In the genomic region with DNA sequence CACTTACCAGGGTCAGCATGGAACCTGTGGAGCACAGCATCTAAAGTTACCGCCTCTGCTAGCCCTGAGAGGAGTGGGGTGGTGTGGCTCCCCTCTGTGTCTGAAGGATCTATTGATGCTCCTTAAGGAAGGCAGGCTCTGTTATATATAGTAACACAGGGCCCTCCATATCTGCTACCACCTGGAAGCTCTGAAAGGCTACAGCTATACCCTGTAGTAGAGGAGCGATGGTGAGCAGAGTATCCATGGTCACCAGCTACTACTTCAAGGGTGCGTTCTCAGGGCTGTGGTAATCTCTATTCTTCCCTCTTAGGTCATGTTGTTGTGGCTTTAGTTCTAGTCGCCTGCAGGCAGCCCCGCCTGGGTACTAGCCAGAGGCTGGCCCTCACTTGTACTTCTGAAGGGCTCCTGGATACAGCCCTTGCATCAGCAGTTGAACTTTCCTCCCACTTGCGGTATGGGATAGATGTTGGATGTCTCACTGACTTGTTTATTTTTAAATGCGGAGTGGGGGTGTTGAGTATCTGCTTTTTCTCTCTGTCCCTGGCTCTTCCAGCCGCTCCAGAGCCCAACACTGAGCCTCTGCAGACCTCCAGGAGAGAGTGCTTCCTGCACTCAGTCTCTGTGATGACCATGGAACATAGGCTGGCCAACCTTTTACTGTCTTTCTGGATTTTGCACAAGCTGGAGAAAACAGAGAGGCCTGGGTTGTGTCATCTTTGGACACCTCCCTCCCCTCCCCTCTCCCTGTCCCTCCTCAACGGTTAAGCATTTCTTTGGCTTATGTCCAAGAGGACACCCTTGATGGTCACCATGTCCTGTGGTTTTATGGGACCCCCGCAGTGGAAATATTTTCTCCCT, we compare ENCODE assay signal across 19 mouse cellular contexts.
DNase-seq lines count a peak whose midpoint lies in the region; ATAC-seq lines count a peak whose summit lies in the region.
"Had no signal": no experiment of that assay in that cellular context is flagged by ENCODE, and none has a peak within 500 bp of the region (broad histone marks: within the 10 kb centered on the region; RNA-seq: fewer than 3 reads in every experiment).

No protein-coding gene starts in this region.

- no peaks in the 10 kb centered on the region for H3K9me3 ChIP-seq in embryonic facial prominence, embryonic 11.5 days (replicated peaks; ENCODE audit: control insufficient read depth, low read length)
- no peaks in the 10 kb centered on the region for H3K9me3 ChIP-seq in embryonic facial prominence, embryonic 10.5 days
- H3K9me3 ChIP-seq in neural tube, embryonic 14.5 days (ENCODE audit: control insufficient read depth, low read length): no peaks in the 10 kb centered on the region
- no peaks in the 10 kb centered on the region for H3K9me3 ChIP-seq in neural tube, embryonic 15.5 days (replicated peaks)
- H3K9me3 ChIP-seq: forebrain, embryonic 15.5 days had no signal

- ATAC-seq in embryonic facial prominence, embryonic 11.5 days (replicated peaks; ENCODE audit: insufficient number of reproducible peaks, low FRiP score, low TSS enrichment, low read depth): 0 out of 2 replicates have a peak, but pooled peaks have one; percentile 52
- ATAC-seq in neural tube, embryonic 14.5 days (ENCODE audit: low read depth): peak; percentile 28; the same call in 1 of the 2 replicates
- no peak for ATAC-seq in neural tube, embryonic 15.5 days (ENCODE audit: low FRiP score)
- ATAC-seq: CD4-positive, CD25-positive, alpha-beta regulatory T cell, adult 4 months; forebrain, embryonic 15.5 days; midbrain, embryonic 16.5 days had no signal

- H3K4me2 ChIP-seq in embryonic facial prominence, embryonic 11.5 days (ENCODE audit: low read depth, low read length): no peak overlapping the region
- no peak overlapping the region for H3K4me2 ChIP-seq in neural tube, embryonic 14.5 days (ENCODE audit: low read depth, low read length)
- no peak overlapping the region for H3K4me2 ChIP-seq in neural tube, embryonic 15.5 days
- H3K4me2 ChIP-seq: forebrain, embryonic 15.5 days; heart, embryonic 13.5 days; limb, embryonic 13.5 days had no signal

- H3K27ac ChIP-seq in embryonic facial prominence, embryonic 11.5 days (replicated peaks; ENCODE audit: low read depth, low read length): no peak overlapping the region
- no peak overlapping the region for H3K27ac ChIP-seq in embryonic facial prominence, embryonic 10.5 days (replicated peaks)
- H3K27ac ChIP-seq in neural tube, embryonic 14.5 days (ENCODE audit: low read depth, low read length): no peak overlapping the region
- H3K27ac ChIP-seq in neural tube, embryonic 15.5 days (replicated peaks): no peak overlapping the region
- H3K27ac ChIP-seq: forebrain, embryonic 15.5 days; heart, embryonic 13.5 days; limb, embryonic 13.5 days; liver, embryonic 14.5 days had no signal

- no peaks in the 10 kb centered on the region for H3K4me1 ChIP-seq in embryonic facial prominence, embryonic 11.5 days (ENCODE audit: control insufficient read depth, insufficient read depth, low read length)
- H3K4me1 ChIP-seq in embryonic facial prominence, embryonic 10.5 days: peaks cover 4% of the 10 kb centered on the region; the same call in 1 of the 2 replicates
- H3K4me1 ChIP-seq in neural tube, embryonic 14.5 days (ENCODE audit: control insufficient read depth, insufficient read depth, low read length): no peaks in the 10 kb centered on the region
- 0 out of 2 replicates have a peak, but pooled peaks cover 3% of the 10 kb centered on the region for H3K4me1 ChIP-seq in neural tube, embryonic 15.5 days
- H3K4me1 ChIP-seq: forebrain, embryonic 15.5 days had no signal

- DNase-seq in embryonic facial prominence, embryonic 11.5 days (ENCODE audit: low spot score): peak; percentile 9
- no peak for DNase-seq in embryonic facial prominence, embryonic 10.5 days (ENCODE audit: low spot score)
- DNase-seq in ovary, postnatal 10 days (ENCODE audit: low spot score): peak; percentile 15
- no peak for DNase-seq in adrenal gland, postnatal 4 days (ENCODE audit: low spot score in 2 of 2)
- no peak for DNase-seq in left cerebral cortex, adult 8-10 months (ENCODE audit: low spot score in 2 of 2)
- DNase-seq in embryo, embryonic 10.5 days (ENCODE audit: low spot score): no peak
- DNase-seq: adrenal gland, adult 2 months; cerebellum, postnatal 10 days; layer of hippocampus, adult 9-11 months; right cerebral cortex, postnatal 4 days had no signal

- no peak overlapping the region for H3K9ac ChIP-seq in embryonic facial prominence, embryonic 11.5 days (replicated peaks; ENCODE audit: low read length)
- no peak overlapping the region for H3K9ac ChIP-seq in neural tube, embryonic 14.5 days (replicated peaks; ENCODE audit: low read depth, low read length)
- no peak overlapping the region for H3K9ac ChIP-seq in neural tube, embryonic 15.5 days (replicated peaks)
- H3K9ac ChIP-seq: forebrain, embryonic 15.5 days; heart, embryonic 13.5 days; limb, embryonic 13.5 days; liver, embryonic 14.5 days had no signal

- H3K4me3 ChIP-seq in embryonic facial prominence, embryonic 11.5 days (ENCODE audit: low read depth, low read length): no peak overlapping the region
- H3K4me3 ChIP-seq in embryonic facial prominence, embryonic 10.5 days: no peak overlapping the region
- H3K4me3 ChIP-seq in neural tube, embryonic 14.5 days (ENCODE audit: low read depth, low read length): no peak overlapping the region
- no peak overlapping the region for H3K4me3 ChIP-seq in neural tube, embryonic 15.5 days (replicated peaks)
- H3K4me3 ChIP-seq: forebrain, embryonic 15.5 days; heart, embryonic 13.5 days; limb, embryonic 13.5 days had no signal

- H3K36me3 ChIP-seq in embryonic facial prominence, embryonic 11.5 days (replicated peaks; ENCODE audit: control insufficient read depth, insufficient read depth, low read depth, low read length): no peaks in the 10 kb centered on the region
- H3K36me3 ChIP-seq in embryonic facial prominence, embryonic 10.5 days (replicated peaks): no peaks in the 10 kb centered on the region
- H3K36me3 ChIP-seq in neural tube, embryonic 14.5 days (ENCODE audit: control insufficient read depth, insufficient read depth, low read length): no peaks in the 10 kb centered on the region
- no peaks in the 10 kb centered on the region for H3K36me3 ChIP-seq in neural tube, embryonic 15.5 days
- H3K36me3 ChIP-seq: forebrain, embryonic 15.5 days; G1E had no signal

- WGBS in embryonic facial prominence, embryonic 11.5 days: 85% methylated on average over 10 of the region's 10 CpGs
- 85% methylated on average over 10 of the region's 10 CpGs for WGBS in embryonic facial prominence, embryonic 10.5 days
- 89% methylated on average over 10 of the region's 10 CpGs for WGBS in neural tube, embryonic 14.5 days
- WGBS in neural tube, embryonic 15.5 days: 86% methylated on average over 10 of the region's 10 CpGs

- H3K27me3 ChIP-seq in embryonic facial prominence, embryonic 11.5 days (ENCODE audit: control insufficient read depth, insufficient read depth, low read length): no peaks in the 10 kb centered on the region
- no peaks in the 10 kb centered on the region for H3K27me3 ChIP-seq in embryonic facial prominence, embryonic 10.5 days (replicated peaks; ENCODE audit: low read depth, poor library complexity, severe bottlenecking)
- H3K27me3 ChIP-seq in neural tube, embryonic 14.5 days (ENCODE audit: control insufficient read depth, insufficient read depth, low read length): no peaks in the 10 kb centered on the region
- H3K27me3 ChIP-seq in neural tube, embryonic 15.5 days (replicated peaks): no peaks in the 10 kb centered on the region
- H3K27me3 ChIP-seq: forebrain, embryonic 15.5 days; limb, embryonic 13.5 days had no signal

Comparison
In these comparisons a context has a peak if more than half of its experiments do, and no peak if none do; other contexts are left out.
1. DNase-seq: peak in embryonic facial prominence, embryonic 11.5 days (single experiment) and ovary, postnatal 10 days (single experiment); none in embryonic facial prominence, embryonic 10.5 days (single experiment), adrenal gland, postnatal 4 days (0 of 2), left cerebral cortex, adult 8-10 months (0 of 2) and embryo, embryonic 10.5 days (single experiment).